Mouse (Mus musculus): Measurements from ENCODE around the gene Tctn3. TPM values are rescaled to one million over a fixed set of nuclear protein-coding genes. Genes with fewer than 3 reads are reported as not detected.
A peak's percentile ranks its signal among the peaks of the same experiment; 100 is the strongest.

Tctn3 gene
- polyA plus RNA-seq, 1 experiment from 2014 or later: 11.6 TPM

- whole genome bisulfite sequencing: 95% methylated on average over 14 of the region's 14 CpGs
- ATAC-seq: no peak
- no peak overlapping the region for H3K4me3 ChIP-seq
- no peaks in the 10 kb centered on the region for H3K27me3 ChIP-seq
- no peaks in the 10 kb centered on the region for H3K9me3 ChIP-seq (replicated peaks)
- peaks cover 4% of the 10 kb centered on the region; the same call in 1 of the 2 replicates for H3K4me1 ChIP-seq
- H3K4me2 ChIP-seq: no peak overlapping the region
- H3K27ac ChIP-seq: no peak overlapping the region
- H3K36me3 ChIP-seq (ENCODE audit: poor library complexity, severe bottlenecking): peaks cover 82% of the 10 kb centered on the region
- H3K9ac ChIP-seq: no peak overlapping the region
Measured at GRCm38 (mm10) chr19:40553014-40553789, 58.8 kb downstream of the Tctn3 start.

DNA sequence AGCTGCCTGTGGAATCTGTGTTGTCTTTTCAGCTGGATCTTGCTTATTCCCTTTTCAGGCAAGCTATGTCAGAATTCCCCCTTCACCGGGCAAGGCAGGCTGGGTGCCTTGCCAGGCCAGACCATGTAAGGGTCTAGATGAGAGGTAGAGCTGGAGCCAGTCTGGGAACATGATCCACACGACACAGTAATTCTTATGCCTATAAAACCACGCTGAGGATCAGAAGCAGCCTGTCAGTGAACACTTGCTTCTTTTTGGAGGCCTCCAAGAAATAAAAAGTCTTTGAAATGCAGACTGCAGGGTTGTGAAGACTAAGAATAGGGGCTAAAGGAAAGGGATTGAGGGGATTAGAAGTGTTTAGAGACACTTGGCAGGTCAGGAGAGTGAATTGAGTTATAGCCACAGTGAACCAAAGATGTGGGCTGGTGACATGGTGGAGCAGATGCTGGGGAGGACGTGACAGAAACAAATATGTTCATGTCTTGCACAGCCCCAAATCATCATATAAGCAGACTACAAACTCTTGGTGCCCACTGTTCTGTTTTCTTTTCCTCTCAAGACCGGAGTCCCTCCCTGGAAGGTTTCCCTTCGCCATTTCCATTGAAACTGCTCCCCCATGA is 62.4 kb downstream of the Tctn3 start:
- ATAC-seq: no peak
- no peak overlapping the region for H3K4me2 ChIP-seq
- peak overlapping the region; percentile 31; the same call in 1 of the 2 replicates for H3K27ac ChIP-seq
- no peaks in the 10 kb centered on the region for H3K9me3 ChIP-seq (replicated peaks)
- H3K36me3 ChIP-seq (ENCODE audit: poor library complexity, severe bottlenecking): peaks cover 46% of the 10 kb centered on the region
- no peaks in the 10 kb centered on the region for H3K27me3 ChIP-seq
- H3K4me3 ChIP-seq: no peak overlapping the region
- H3K4me1 ChIP-seq: peaks cover 4% of the 10 kb centered on the region; the same call in 1 of the 2 replicates
- 55% methylated on average over 6 of the region's 6 CpGs for WGBS
- no peak overlapping the region for H3K9ac ChIP-seq

GRCm38 (mm10) chr19:40548796-40549515 is 63.1 kb downstream of the Tctn3 start:
- WGBS: 40% methylated on average over 5 of the region's 5 CpGs
- ATAC-seq: 0 out of 2 replicates have a peak, but pooled peaks have one; percentile 19
- H3K9ac ChIP-seq: no peak overlapping the region
- peaks cover 4% of the 10 kb centered on the region; the same call in 1 of the 2 replicates for H3K4me1 ChIP-seq
- peaks cover 40% of the 10 kb centered on the region for H3K36me3 ChIP-seq (ENCODE audit: poor library complexity, severe bottlenecking)
- peak overlapping the region; percentile 31; the same call in 1 of the 2 replicates for H3K27ac ChIP-seq
- no peak overlapping the region for H3K4me2 ChIP-seq
- H3K27me3 ChIP-seq: no peaks in the 10 kb centered on the region
- no peak overlapping the region for H3K4me3 ChIP-seq
- no peaks in the 10 kb centered on the region for H3K9me3 ChIP-seq (replicated peaks)

DNA sequence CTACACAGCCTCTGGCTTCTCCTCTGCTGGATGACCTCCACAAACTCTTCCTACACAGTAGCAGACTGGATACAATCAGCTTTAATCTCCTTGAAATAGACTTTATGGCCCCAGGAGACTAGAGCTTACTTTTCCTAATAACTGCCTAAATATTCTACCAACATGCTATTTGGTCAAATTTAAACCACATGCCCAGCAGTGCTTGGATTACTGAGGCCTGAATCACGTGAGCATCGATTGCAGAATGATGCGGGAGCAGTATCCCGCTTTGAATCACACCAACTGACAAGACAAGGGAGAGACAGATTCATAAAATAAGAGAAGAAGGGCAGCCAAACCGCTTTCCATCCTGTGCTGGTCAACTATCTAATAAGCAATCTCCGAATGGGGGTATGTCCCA is 63.6 kb downstream of the Tctn3 start:
- Histone ChIP-seq H3K27ac (no peak overlapping the region), H3K36me3 (ENCODE audit: poor library complexity, severe bottlenecking) (peaks cover 34% of the 10 kb centered on the region), H3K27me3 (no peaks in the 10 kb centered on the region), H3K4me2 (no peak overlapping the region), H3K9me3 (replicated peaks) (no peaks in the 10 kb centered on the region), H3K9ac (no peak overlapping the region), H3K4me1 (peaks cover 4% of the 10 kb centered on the region; the same call in 1 of the 2 replicates), H3K4me3 (no peak overlapping the region)
- ATAC-seq: no peak
- WGBS: 80% methylated on average over 6 of the region's 6 CpGs

Other genes with a start within 250 kb of the Tctn3 start
- gene Sorbs1, start 98.5 kb downstream of the Tctn3 start, polyA plus RNA-seq (2015; fragmentation: Nextera tagmentation; extraction: Ambion mirVana): 84.1 and 84.9 TPM in 2 replicates
- 81.4 and 87.0 TPM in 2 replicates for gene Aldh18a1, start 23.8 kb downstream of the Tctn3 start, polyA plus RNA-seq (2015; fragmentation: Nextera tagmentation; extraction: Ambion mirVana)
- gene Entpd1, start 133 bp upstream of the Tctn3 start, polyA plus RNA-seq (2015; fragmentation: Nextera tagmentation; extraction: Ambion mirVana): 8.8 and 12.4 TPM in 2 replicates
- gene Cc2d2b, start 136.5 kb upstream of the Tctn3 start, polyA plus RNA-seq (2015; fragmentation: Nextera tagmentation; extraction: Ambion mirVana): 0.19 and 0.37 TPM in 2 replicates
- gene Ccnj, start 219.0 kb upstream of the Tctn3 start, polyA plus RNA-seq (2015; fragmentation: Nextera tagmentation; extraction: Ambion mirVana): 27.7 and 29.6 TPM in 2 replicates